Mouse (Mus musculus) MEL (cell line): ENCODE results near the gene Lamtor5.
A peak's percentile ranks its signal among the peaks of the same experiment; 100 is the strongest.

Experiments used
- CHD2 ChIP-seq: IDR thresholded peaks from 2 replicates; pipeline ENCODE4 v1.6.1; 2011; ENCODE audit warnings: low read length, improper control_type of control experiment
- CTCF ChIP-seq, 3 experiments: IDR thresholded peaks in 2 of 3; conservative IDR thresholded peaks in 1 of 3; 2 replicates each; pipeline ENCODE4 v1.5.1; 2011 to 2012; ENCODE audit warnings: low read length in 3 of 3, low read depth in 2 of 3, mild to moderate bottlenecking in 2 of 3, improper control_type of control experiment in 1 of 3, inconsistent platforms in 1 of 3, mixed read lengths in 1 of 3, moderate library complexity in 1 of 3; ENCODE audit not compliant: control insufficient read depth in 1 of 3, insufficient read depth in 1 of 3, poor library complexity in 1 of 3, severe bottlenecking in 1 of 3
- ELF1 ChIP-seq: IDR thresholded peaks from 2 replicates; pipeline ENCODE4 v1.6.1; 2014; ENCODE audit warnings: low read depth, mild to moderate bottlenecking, inconsistent platforms, low read length, improper control_type of control experiment, moderate library complexity
- EP300 ChIP-seq, 2 experiments: IDR thresholded peaks; 2 replicates each; pipeline ENCODE4 v1.6.1; 2011; ENCODE audit warnings: improper control_type of control experiment in 2 of 2, low read length in 2 of 2, low read depth in 1 of 2, mild to moderate bottlenecking in 1 of 2
- MEF2A ChIP-seq: IDR thresholded peaks from 2 replicates; pipeline ENCODE4 v1.6.1; 2014; ENCODE audit warnings: low read depth, mild to moderate bottlenecking, inconsistent platforms, low read length, improper control_type of control experiment; ENCODE audit not compliant: poor library complexity, insufficient replicate concordance, severe bottlenecking; ENCODE audit errors: extremely low read depth
- MXI1 ChIP-seq: IDR thresholded peaks from 2 replicates; pipeline ENCODE4 v1.6.1; 2011; ENCODE audit warnings: mild to moderate bottlenecking, low read depth, low read length, improper control_type of control experiment
- MYB ChIP-seq: IDR thresholded peaks from 2 replicates; pipeline ENCODE4 v1.6.1; 2011; ENCODE audit warnings: mild to moderate bottlenecking, low read depth, low read length, improper control_type of control experiment
- POLR2A ChIP-seq, 2 experiments: IDR thresholded peaks; 2 replicates each; pipeline ENCODE4 v1.6.1; 2011 to 2012; ENCODE audit warnings: low read length in 2 of 2, mild to moderate bottlenecking in 2 of 2, control low read depth in 1 of 2, improper control_type of control experiment in 1 of 2, low read depth in 1 of 2, moderate library complexity in 1 of 2; ENCODE audit not compliant: control insufficient read depth in 1 of 2, insufficient read depth in 1 of 2, poor library complexity in 1 of 2
- POLR2AphosphoS5 ChIP-seq: IDR thresholded peaks from 2 replicates; pipeline ENCODE4 v1.6.1; 2012; ENCODE audit warnings: low read depth, borderline replicate concordance, mild to moderate bottlenecking, inconsistent platforms, low read length, moderate library complexity, mixed read lengths
- TCF12 ChIP-seq: IDR thresholded peaks from 2 replicates; pipeline ENCODE4 v1.6.1; 2014; ENCODE audit warnings: low read depth, mild to moderate bottlenecking, inconsistent platforms, low read length, improper control_type of control experiment, moderate library complexity
- USF1 ChIP-seq: IDR thresholded peaks from 2 replicates; pipeline ENCODE4 v1.6.1; 2014; ENCODE audit warnings: low read depth, mild to moderate bottlenecking, inconsistent platforms, low read length, improper control_type of control experiment, moderate library complexity
- USF2 ChIP-seq, 2 experiments: IDR thresholded peaks; 2 replicates each; pipeline ENCODE4 v1.6.1; 2011 to 2012; ENCODE audit warnings: improper control_type of control experiment in 2 of 2, low read length in 2 of 2, borderline replicate concordance in 1 of 2, inconsistent platforms in 1 of 2, low read depth in 1 of 2, mild to moderate bottlenecking in 1 of 2; ENCODE audit not compliant: insufficient read depth in 1 of 2
- ZNF384 ChIP-seq: IDR thresholded peaks from 2 replicates; pipeline ENCODE4 v1.6.1; 2012; ENCODE audit warnings: low read depth, mild to moderate bottlenecking, inconsistent platforms, low read length, improper control_type of control experiment

- TF ChIP-seq POLR2A (IDR thresholded peaks at IDR 0.05; ENCODE audit: control insufficient read depth in 1 of 2, insufficient read depth in 1 of 2, low read depth in 1 of 2, low read length in 2 of 2, poor library complexity in 1 of 2) (no peak), CTCF (IDR thresholded peaks at IDR 0.05 in 2 of 3, conservative IDR thresholded peaks at IDR 0.05 in 1 of 3; ENCODE audit: control insufficient read depth in 1 of 3, insufficient read depth in 1 of 3, low read depth in 2 of 3, low read length in 3 of 3, poor library complexity in 1 of 3, severe bottlenecking in 1 of 3) (peak; percentile 71 to 98 (median 80)), MYB (no peak), USF2 (IDR thresholded peaks at IDR 0.05; ENCODE audit: borderline replicate concordance in 1 of 2, insufficient read depth in 1 of 2, low read depth in 1 of 2, low read length in 2 of 2) (no peak), ZNF384 (no peak), MXI1 (no peak), TCF12 (no peak), USF1 (no peak), ELF1 (no peak), MEF2A (no peak), EP300 (IDR thresholded peaks at IDR 0.05; ENCODE audit: low read depth in 1 of 2, low read length in 2 of 2) (no peak), CHD2 (no peak), POLR2AphosphoS5 (no peak)
These were observed 45.3 kb upstream of the Lamtor5 start for GRCm38 (mm10) chr3:107233351-107233813.
